Mouse (Mus musculus) midbrain, embryonic 14.5 days (tissue): ENCODE measurements around the gene Nipal1. TPM values are rescaled to one million over a fixed set of nuclear protein-coding genes. Genes with fewer than 3 reads are reported as not detected.

Experiments
- ATAC-seq: fragments of 200-750 bp; cut with Nextera tagmentation; 2 replicates; pipeline ENCODE4 v1.8.0; 2017; ENCODE audit warnings: moderate number of reproducible peaks, moderate library complexity; ENCODE audit not compliant: low FRiP score, low TSS enrichment
- DNase-seq: peaks from one replicate; pipeline ENCODE4 v3.0.0-alpha.2; 2015
- H3K27ac ChIP-seq: fragments of 300-500 bp; sonication (generic); replicated peaks from 2 replicates; pipeline ENCODE4 v1.5.1; 2014; ENCODE audit warnings: mild to moderate bottlenecking, low read depth, low read length, moderate library complexity
- H3K27me3 ChIP-seq: fragments of 300-500 bp; sonication (generic); 2 replicates; pipeline ENCODE4 v1.6.1; 2014; ENCODE audit warnings: low read length, control low read depth, mixed read lengths; ENCODE audit not compliant: control insufficient read depth, insufficient read depth
- H3K36me3 ChIP-seq: fragments of 300-500 bp; sonication (generic); 2 replicates; pipeline ENCODE4 v1.6.1; 2014; ENCODE audit warnings: low read length, control low read depth; ENCODE audit not compliant: control insufficient read depth, insufficient read depth
- H3K4me1 ChIP-seq: fragments of 300-500 bp; sonication (generic); 2 replicates; pipeline ENCODE4 v1.6.1; 2014; ENCODE audit warnings: mild to moderate bottlenecking, antibody characterized with exemption, low read length, control low read depth; ENCODE audit not compliant: control insufficient read depth, insufficient read depth
- H3K4me2 ChIP-seq: fragments of 300-500 bp; sonication (generic); 2 replicates; pipeline ENCODE4 v1.6.1; 2014; ENCODE audit warnings: mild to moderate bottlenecking, low read length, moderate library complexity
- H3K4me3 ChIP-seq: fragments of 300-500 bp; sonication (generic); replicated peaks from 2 replicates; pipeline ENCODE4 v1.5.1; 2014; ENCODE audit warnings: low read depth, low read length
- H3K9ac ChIP-seq: fragments of 300-500 bp; sonication (generic); replicated peaks from 2 replicates; pipeline ENCODE4 v1.6.1; 2014; ENCODE audit warnings: mild to moderate bottlenecking, low read length, moderate library complexity
- H3K9me3 ChIP-seq: fragments of 300-500 bp; sonication (generic); 2 replicates; pipeline ENCODE4 v1.6.1; 2016; ENCODE audit warnings: low read length, control low read depth, mixed read lengths; ENCODE audit not compliant: control insufficient read depth
- WGBS: fragments of 180-500 bp; shearing (Covaris S2); extraction: QIAGEN DNeasy Blood & Tissue Kit; methylation state at CpG from one replicate; pipeline ENCODE4 v1.1.7; 2014; 5-methylcytosine and 5-hydroxymethylcytosine counted together
- polyA plus RNA-seq: library from polyadenylated mRNA; unstranded; fragments of >200 nt; fragmentation: Nextera tagmentation; extraction: Ambion mirVana; gene quantifications from 2 replicates; pipeline ENCODE4 v1.2.1, GENCODE M21; 2014

The Nipal1 gene
- polyA plus RNA-seq, 1 experiment from 2014 or later = 1.6 TPM

GRCm38 (mm10) chr5:72698818-72699499, 51.4 kb downstream of the Nipal1 start:
- H3K4me2 ChIP-seq = no peak overlapping the region
- H3K27ac ChIP-seq = no peak overlapping the region
- no peak for ATAC-seq
- H3K9ac ChIP-seq = no peak overlapping the region
- H3K36me3 ChIP-seq = no peaks in the 10 kb centered on the region
- H3K9me3 ChIP-seq = no peaks in the 10 kb centered on the region
- no peaks in the 10 kb centered on the region for H3K27me3 ChIP-seq
- DNase-seq = peak; percentile 19
- H3K4me1 ChIP-seq = peaks cover 3% of the 10 kb centered on the region; the same call in 1 of the 2 replicates
- 52% methylated on average over 7 of the region's 7 CpGs for WGBS
- H3K4me3 ChIP-seq = no peak overlapping the region

- no peak overlapping the region for H3K9ac ChIP-seq
- H3K4me2 ChIP-seq = no peak overlapping the region
- no peaks in the 10 kb centered on the region for H3K27me3 ChIP-seq
- DNase-seq = no peak
- 18% methylated on average over 2 of the region's 2 CpGs for WGBS
- no peaks in the 10 kb centered on the region for H3K9me3 ChIP-seq
- H3K4me3 ChIP-seq = no peak overlapping the region
- peaks cover 3% of the 10 kb centered on the region; the same call in 1 of the 2 replicates for H3K4me1 ChIP-seq
- ATAC-seq = no peak
- no peaks in the 10 kb centered on the region for H3K36me3 ChIP-seq
- H3K27ac ChIP-seq = no peak overlapping the region
Observed at GRCm38 (mm10) chr5:72699500-72699818, 51.9 kb downstream of the Nipal1 start.

GRCm38 (mm10) chr5:72702202-72702601, 54.6 kb downstream of the Nipal1 start:
- Histone ChIP-seq H3K9ac (no peak overlapping the region), H3K27me3 (no peaks in the 10 kb centered on the region), H3K4me2 (no peak overlapping the region), H3K4me3 (no peak overlapping the region), H3K9me3 (no peaks in the 10 kb centered on the region), H3K27ac (no peak overlapping the region), H3K36me3 (no peaks in the 10 kb centered on the region), H3K4me1 (peaks cover 3% of the 10 kb centered on the region; the same call in 1 of the 2 replicates)
- ATAC-seq (no peak), DNase-seq (no peak)

GRCm38 (mm10) chr5:72706095-72706494, 58.5 kb downstream of the Nipal1 start:
- DNase-seq (no peak), ATAC-seq (no peak)
- H3K9me3 ChIP-seq = no peaks in the 10 kb centered on the region
- no peaks in the 10 kb centered on the region for H3K36me3 ChIP-seq
- H3K4me1 ChIP-seq = no peaks in the 10 kb centered on the region
- H3K4me3 ChIP-seq = no peak overlapping the region
- no peaks in the 10 kb centered on the region for H3K27me3 ChIP-seq
- 43% methylated on average over 10 of the region's 10 CpGs for WGBS
- no peak overlapping the region for H3K4me2 ChIP-seq
- H3K9ac ChIP-seq = no peak overlapping the region
- no peak overlapping the region for H3K27ac ChIP-seq

GRCm38 (mm10) chr5:72706722-72707121, 59.1 kb downstream of the Nipal1 start:
- Histone ChIP-seq H3K9me3 (no peaks in the 10 kb centered on the region), H3K9ac (no peak overlapping the region), H3K27me3 (no peaks in the 10 kb centered on the region), H3K4me1 (no peaks in the 10 kb centered on the region), H3K4me2 (no peak overlapping the region), H3K4me3 (no peak overlapping the region), H3K36me3 (no peaks in the 10 kb centered on the region), H3K27ac (no peak overlapping the region)
- DNase-seq (no peak), ATAC-seq (no peak)
- 65% methylated on average over 10 of the region's 10 CpGs for WGBS

- WGBS = 93% methylated on average over 13 of the region's 13 CpGs
- no peak for ATAC-seq
Observed at GRCm38 (mm10) chr5:72709451-72709850, 61.9 kb downstream of the Nipal1 start.

GRCm38 (mm10) chr5:72709976-72710375, 62.4 kb downstream of the Nipal1 start:
- 93% methylated on average over 9 of the region's 9 CpGs for WGBS
- Histone ChIP-seq H3K9ac (no peak overlapping the region), H3K36me3 (no peaks in the 10 kb centered on the region)

More at GRCm38 (mm10) chr5:72709451-72709850, 61.9 kb downstream of the Nipal1 start:
- Histone ChIP-seq H3K27ac (no peak overlapping the region), H3K4me1 (no peaks in the 10 kb centered on the region), H3K27me3 (no peaks in the 10 kb centered on the region), H3K4me3 (no peak overlapping the region), H3K36me3 (no peaks in the 10 kb centered on the region), H3K4me2 (no peak overlapping the region), H3K9ac (no peak overlapping the region), H3K9me3 (no peaks in the 10 kb centered on the region)
- no peak for DNase-seq

GRCm38 (mm10) chr5:72710572-72711278, 63.1 kb downstream of the Nipal1 start:
- no peak for ATAC-seq
- WGBS = 31% methylated on average over 4 of the region's 4 CpGs
- no peaks in the 10 kb centered on the region for H3K4me1 ChIP-seq

More at GRCm38 (mm10) chr5:72709976-72710375, 62.4 kb downstream of the Nipal1 start:
- H3K27me3 ChIP-seq = no peaks in the 10 kb centered on the region
- ATAC-seq = no peak
- no peak overlapping the region for H3K27ac ChIP-seq
- H3K4me1 ChIP-seq = no peaks in the 10 kb centered on the region
- no peak overlapping the region for H3K4me2 ChIP-seq
- no peaks in the 10 kb centered on the region for H3K9me3 ChIP-seq
- no peak overlapping the region for H3K4me3 ChIP-seq
- DNase-seq = no peak

GRCm38 (mm10) chr5:72720587-72720986, 73.0 kb downstream of the Nipal1 start:
- Histone ChIP-seq H3K27ac (no peak overlapping the region), H3K9me3 (no peaks in the 10 kb centered on the region), H3K36me3 (no peaks in the 10 kb centered on the region), H3K4me1 (no peaks in the 10 kb centered on the region), H3K9ac (no peak overlapping the region), H3K4me2 (no peak overlapping the region), H3K4me3 (no peak overlapping the region), H3K27me3 (no peaks in the 10 kb centered on the region)
- no peak for DNase-seq
- no peak for ATAC-seq
- 61% methylated on average over 7 of the region's 7 CpGs for WGBS

More at GRCm38 (mm10) chr5:72710572-72711278, 63.1 kb downstream of the Nipal1 start:
- Histone ChIP-seq H3K4me2 (no peak overlapping the region), H3K27me3 (no peaks in the 10 kb centered on the region), H3K36me3 (no peaks in the 10 kb centered on the region), H3K9ac (no peak overlapping the region), H3K9me3 (no peaks in the 10 kb centered on the region), H3K4me3 (no peak overlapping the region), H3K27ac (no peak overlapping the region)
- peak; percentile 90 for DNase-seq
